Mouse (Mus musculus) forelimb bud, embryonic 11.5 days (tissue): ENCODE measurements at regions not wholly inside any gene's neighbourhood (a gene's known extent, or its start where the extent isn't known, plus 50 kb on each side); places are given as distances from the start of the nearest gene placed in this dataset.

Experiments
- DNase-seq: peaks from one replicate; pipeline ENCODE4 v3.0.0-alpha.2; 2012; ENCODE audit warnings: low read depth, low spot score

DNA sequence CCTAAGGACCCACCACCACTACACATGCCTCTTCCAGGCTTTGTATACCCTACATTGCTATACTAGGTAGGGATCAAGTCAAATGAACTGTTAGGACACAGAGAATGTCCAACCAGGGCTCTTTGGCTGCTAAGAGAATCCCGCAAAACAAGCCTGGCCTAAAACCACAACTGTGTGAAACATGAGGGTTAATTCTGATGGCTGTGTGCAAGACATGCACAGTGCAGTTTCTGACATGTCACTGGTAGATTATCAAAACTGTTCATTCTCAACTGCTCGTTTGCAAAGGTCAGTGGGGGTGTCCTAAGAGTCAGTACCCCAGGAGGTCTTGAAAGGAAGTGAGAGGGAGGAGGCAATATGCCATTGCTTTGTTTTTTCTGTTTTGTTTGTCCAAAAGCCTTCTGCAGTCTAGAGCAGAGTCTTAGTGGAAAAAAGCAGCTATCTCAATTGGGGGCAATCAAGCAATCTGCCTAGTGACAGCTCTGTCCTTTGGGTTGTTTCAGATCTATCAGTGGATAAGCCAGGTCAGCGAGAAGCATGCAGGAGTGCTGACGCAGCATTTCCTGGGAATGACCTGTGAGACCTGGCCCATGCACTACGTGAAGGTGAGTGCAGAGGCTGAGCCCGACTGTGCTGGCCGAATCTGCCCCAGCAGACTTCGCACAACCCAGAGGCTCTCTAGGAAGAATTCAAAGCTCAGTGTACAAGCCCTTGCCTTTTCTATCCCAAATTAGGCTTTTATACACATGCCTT, 151.3 kb upstream of the 4933402D24Rik start:
- no peak for DNase-seq

DNA sequence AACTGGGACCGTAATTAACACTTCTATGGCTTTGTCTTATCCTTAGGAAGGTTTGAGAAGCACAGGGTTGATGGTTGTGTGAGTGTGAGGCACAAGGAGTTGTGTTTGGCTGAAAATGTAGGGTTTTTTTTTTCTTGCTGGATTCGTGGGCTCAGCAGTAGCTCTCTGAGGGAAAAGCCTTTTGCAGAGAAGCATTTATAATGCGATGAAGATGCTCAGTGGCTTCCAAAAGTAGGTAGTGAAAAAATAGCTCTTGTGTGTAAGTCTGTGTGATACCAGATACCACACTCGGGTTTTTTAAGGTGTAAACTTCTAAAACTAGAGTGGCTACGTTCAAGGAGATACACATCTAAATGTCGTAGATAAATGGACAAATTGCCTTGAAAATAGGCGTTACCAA, 149.1 kb upstream of the 4933402D24Rik start:
- DNase-seq: no peak

- no peak for DNase-seq
These were observed 148.0 kb upstream of the 4933402D24Rik start for GRCm38 (mm10) chr1:63916907-63917650.

- DNase-seq: no peak
These were observed 141.7 kb upstream of the 4933402D24Rik start for GRCm38 (mm10) chr1:63910765-63911164.

GRCm38 (mm10) chr1:63909191-63909590, 140.1 kb upstream of the 4933402D24Rik start:
- no peak for DNase-seq

- DNase-seq: no peak
These were observed 134.6 kb upstream of the 4933402D24Rik start for GRCm38 (mm10) chr1:63903620-63904019.

DNA sequence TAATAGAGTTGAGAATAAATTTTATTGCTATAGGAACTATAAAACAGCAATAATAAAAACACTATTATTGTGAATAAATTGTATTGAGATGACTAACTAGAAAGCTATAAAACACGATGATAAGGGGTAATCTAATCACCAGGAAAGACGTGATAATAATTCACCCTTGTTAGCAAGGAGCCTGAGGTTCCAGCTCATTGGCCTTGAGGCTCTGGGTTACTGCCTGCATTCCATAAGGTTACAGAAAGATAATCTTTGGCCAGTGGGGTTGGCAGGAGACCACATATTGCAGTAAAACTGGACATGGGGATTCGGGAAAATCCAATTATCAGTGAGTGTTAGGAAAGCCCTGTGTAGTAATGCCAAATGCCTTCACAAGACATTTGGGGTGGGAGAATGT, 134.1 kb upstream of the 4933402D24Rik start:
- DNase-seq: no peak

- DNase-seq: no peak
These were observed 133.3 kb upstream of the 4933402D24Rik start for GRCm38 (mm10) chr1:63902391-63902790.

- DNase-seq: no peak
These were observed 130.8 kb upstream of the 4933402D24Rik start for GRCm38 (mm10) chr1:63899631-63900577.

- DNase-seq: no peak
These were observed 129.7 kb upstream of the 4933402D24Rik start for GRCm38 (mm10) chr1:63898766-63899165.

DNA sequence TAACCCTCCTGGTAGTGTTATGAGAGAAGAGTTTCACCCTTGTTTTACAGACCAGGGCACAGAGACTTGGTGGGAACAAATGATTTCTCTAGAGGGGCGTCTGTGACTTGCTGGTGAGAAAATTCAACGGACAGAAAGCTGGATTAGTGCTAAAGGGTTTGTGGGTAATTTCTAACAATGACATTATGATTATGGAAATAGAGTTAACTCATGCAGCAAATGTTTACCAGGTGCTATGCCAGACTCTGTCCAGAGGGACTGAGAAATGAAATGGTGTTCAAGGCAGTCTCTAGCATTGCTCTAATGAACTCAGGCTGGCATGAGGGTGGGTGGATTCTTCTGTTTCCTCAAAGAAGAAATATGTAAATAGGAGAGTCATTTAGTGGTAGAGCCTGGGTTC, 128.5 kb upstream of the 4933402D24Rik start:
- DNase-seq: no peak

GRCm38 (mm10) chr1:63879570-63879969, 110.5 kb upstream of the 4933402D24Rik start:
- DNase-seq: no peak

DNA sequence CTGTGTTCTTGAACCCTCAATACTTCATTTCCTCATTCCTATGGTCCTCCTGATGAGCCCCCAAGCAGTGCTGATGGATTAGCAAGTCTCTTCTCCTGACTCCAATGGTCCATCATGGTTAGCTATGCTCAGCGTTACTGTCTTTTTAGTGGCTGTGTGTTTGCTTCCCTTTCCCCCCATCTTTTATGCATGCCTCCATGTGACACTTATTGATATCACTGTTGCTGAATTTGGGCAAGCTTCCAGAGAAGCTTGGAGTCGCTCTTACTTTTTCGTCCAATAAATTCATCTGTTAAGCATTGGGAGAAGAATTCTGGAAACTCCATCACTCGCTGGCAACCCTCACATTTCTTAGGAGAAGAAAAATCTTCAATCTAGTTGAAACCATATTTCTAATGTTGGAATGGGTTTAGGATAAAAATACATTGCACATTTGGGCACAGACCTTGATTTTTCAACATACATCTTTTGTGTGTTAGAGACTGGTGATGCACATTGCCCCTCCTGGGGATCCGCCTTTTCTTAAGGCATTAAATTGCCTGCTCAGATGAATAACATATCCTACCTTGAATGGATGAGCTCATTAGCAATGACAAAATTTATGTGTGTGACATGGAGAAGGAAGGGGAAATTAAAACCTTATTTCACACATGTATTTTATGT, 107.7 kb upstream of the 4933402D24Rik start:
- no peak for DNase-seq

DNA sequence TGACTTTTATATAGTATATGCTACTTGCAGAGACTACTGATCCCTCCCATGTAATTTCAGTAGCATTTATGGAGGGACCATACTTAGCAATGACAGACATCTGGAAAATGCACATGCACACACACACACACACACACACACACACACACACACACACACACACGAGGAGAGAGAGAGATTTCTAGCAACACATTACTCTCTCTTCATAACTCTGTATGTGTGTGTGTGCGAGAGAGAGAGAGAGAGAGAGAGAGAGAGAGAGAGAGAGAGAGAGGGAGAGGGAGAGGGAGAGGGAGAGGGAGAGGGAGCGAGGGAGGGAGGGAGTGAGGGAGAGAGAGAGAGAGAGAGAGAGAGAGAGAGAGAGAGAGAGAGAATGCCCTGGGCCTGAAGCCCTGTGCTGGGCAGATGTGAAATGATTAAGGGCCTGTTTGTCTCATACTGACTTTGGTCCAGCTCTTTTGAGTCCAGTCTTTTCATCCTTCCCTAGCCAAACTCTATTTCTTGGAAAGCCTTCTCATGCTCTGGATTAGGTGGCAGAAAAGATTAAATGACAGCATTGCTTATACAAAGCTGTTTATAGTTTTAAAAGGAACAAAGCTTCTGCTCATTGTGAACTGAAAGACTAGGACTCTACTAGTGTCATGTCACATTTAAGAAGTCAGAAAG, 106.4 kb upstream of the 4933402D24Rik start:
- no peak for DNase-seq

DNA sequence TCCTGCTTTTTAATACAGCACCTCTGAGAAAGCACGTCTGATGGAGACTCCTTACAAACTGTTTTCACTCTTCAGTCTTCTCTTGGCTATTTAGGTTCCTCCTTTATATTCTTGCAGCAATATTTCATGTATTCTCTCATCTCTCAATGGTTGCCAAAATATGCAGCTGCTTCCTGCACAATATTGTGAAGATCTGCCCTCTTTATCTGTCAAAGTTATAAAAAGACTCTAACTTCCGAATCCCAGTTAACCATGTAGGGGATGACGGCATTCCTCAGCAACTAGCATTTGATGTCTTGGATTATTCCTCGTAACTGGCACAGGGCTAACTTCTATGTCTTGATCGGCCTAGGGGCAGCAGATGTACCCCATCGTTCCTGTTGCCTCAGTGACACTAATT, 102.8 kb upstream of the 4933402D24Rik start:
- no peak for DNase-seq

DNA sequence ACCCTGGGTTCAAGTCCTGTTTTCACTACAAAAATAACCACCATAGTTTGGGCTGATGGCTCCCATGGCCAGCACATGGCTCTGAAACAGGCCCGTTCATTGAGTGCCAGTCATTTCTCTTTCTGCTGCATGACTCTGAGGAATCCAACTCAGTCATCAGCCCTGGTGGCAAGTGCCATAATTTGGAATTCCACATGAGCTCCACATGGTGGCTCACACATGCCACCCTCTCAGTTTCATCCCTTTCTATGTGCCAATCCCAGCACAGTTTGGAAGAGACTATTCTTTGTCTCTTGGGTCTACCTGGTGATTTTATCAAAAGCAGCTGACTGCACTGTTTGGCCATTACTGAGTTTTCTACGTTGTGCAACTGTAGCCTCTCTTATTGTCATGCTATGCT, 100.3 kb upstream of the 4933402D24Rik start:
- no peak for DNase-seq

DNA sequence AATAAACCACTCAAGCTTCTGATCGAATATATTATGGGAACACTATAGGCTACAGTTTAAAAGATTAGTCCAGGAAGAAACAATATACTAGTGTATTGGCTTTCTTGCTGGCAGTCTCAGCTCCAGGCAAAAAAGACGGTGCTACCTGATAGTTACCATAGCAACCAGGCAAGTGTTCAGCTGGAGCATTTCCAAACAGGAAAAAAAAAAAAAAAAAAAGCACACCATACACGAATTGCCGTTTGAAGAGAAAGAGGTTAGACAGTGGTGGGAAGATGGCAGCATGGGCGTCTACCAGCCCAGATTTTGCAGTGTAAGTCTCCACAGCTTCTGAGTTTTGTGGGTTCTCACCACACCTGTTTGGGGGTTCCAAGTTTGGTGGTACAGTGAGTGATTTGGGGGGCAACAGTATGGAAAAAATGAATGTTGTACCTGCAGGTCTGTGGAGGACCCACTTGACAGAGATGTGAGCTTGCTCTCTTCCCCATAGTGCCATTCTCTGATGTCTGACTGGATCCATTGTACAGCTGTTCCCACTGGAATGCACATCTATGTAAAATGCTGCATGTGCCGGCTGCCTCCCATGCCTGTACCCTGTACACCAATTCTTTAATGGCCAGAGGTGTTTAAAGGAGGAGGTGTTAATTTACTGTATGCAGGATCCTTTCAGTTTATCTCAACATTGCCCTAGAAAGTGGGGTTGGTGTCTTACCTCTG, 89.0 kb upstream of the 4933402D24Rik start:
- no peak for DNase-seq

DNA sequence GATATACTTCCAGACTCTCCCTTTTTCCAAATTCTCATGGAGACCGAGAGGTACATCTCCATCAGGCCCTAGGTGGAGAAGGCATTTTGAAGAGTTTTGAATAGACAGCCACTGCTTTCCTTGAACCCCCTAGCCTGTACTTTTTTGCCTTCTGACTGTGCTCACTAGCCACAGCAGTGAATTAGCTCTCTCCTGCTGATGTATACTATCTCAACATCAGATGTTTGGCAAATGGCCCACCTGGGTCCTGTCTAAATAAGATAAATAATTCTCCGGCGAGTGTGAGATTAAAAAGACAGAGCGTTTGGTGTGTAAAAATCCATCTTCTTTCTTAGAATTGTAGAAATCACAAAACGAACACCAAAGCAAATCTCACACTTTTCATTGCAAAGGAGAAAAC, 88.4 kb upstream of the 4933402D24Rik start:
- DNase-seq: no peak

- DNase-seq: no peak
These were observed 87.3 kb upstream of the 4933402D24Rik start for GRCm38 (mm10) chr1:63856366-63856765.

GRCm38 (mm10) chr1:63854794-63855193, 85.7 kb upstream of the 4933402D24Rik start:
- no peak for DNase-seq
